Mouse (Mus musculus): ENCODE data around the gene Cep55.

- TF ChIP-seq POLR2A (IDR thresholded peaks at IDR 0.05; ENCODE audit: extremely low read depth, insufficient read depth, low read length): no peak
- no peak for TF ChIP-seq CTCF (IDR thresholded peaks at IDR 0.05; ENCODE audit: extremely low read depth, insufficient read depth, low read length)
Measured at GRCm38 (mm10) chr19:38034696-38035095, 20.1 kb upstream of the Cep55 start.

Data from cortical plate, adult 2 months (tissue).